Mouse (Mus musculus) C2C12 (cell line): ENCODE measurements around the gene Kyat1. TPM values are rescaled to one million over a fixed set of nuclear protein-coding genes. Genes with fewer than 3 reads are reported as not detected.

Source experiments
- H3K27me3 ChIP-seq: one replicate; pipeline ENCODE4 v1.6.1; 2011; ENCODE audit not compliant: control insufficient read depth, insufficient read depth, insufficient read length
- H3K36me3 ChIP-seq: one replicate; pipeline ENCODE4 v1.6.1; 2011; ENCODE audit not compliant: control insufficient read depth, insufficient read depth
- H3K4me3 ChIP-seq: one replicate; pipeline ENCODE4 v1.5.1; 2011; ENCODE audit warnings: mild to moderate bottlenecking, control low read depth; ENCODE audit not compliant: poor library complexity, insufficient read depth, severe bottlenecking
- H3K79me2 ChIP-seq: one replicate; pipeline ENCODE4 v1.6.1; 2011; ENCODE audit not compliant: control insufficient read depth, insufficient read depth
- H3K79me3 ChIP-seq: one replicate; pipeline ENCODE4 v1.6.1; 2011; ENCODE audit warnings: low read depth, control low read depth
- H3ac ChIP-seq: one replicate; pipeline ENCODE3; 2011; ENCODE audit warnings: low read depth; ENCODE audit not compliant: control insufficient read depth, insufficient read length
- CEBPB ChIP-seq: IDR thresholded peaks from one replicate; pipeline ENCODE4 v1.6.1; 2011; ENCODE audit warnings: low read depth, mild to moderate bottlenecking, control low read depth, moderate library complexity
- CTCF ChIP-seq: IDR thresholded peaks from one replicate; pipeline ENCODE4 v1.5.1; 2011; ENCODE audit not compliant: control insufficient read depth, insufficient read depth, insufficient read length
- FOSL1 ChIP-seq: IDR thresholded peaks from one replicate; pipeline ENCODE4 v1.8.0; 2011; ENCODE audit warnings: mild to moderate bottlenecking, low read length; ENCODE audit not compliant: poor library complexity, insufficient read depth, severe bottlenecking
- MAX ChIP-seq: IDR thresholded peaks from one replicate; pipeline ENCODE4 v1.6.1; 2011; ENCODE audit warnings: mild to moderate bottlenecking, control low read depth
- MYOD1 ChIP-seq: IDR thresholded peaks from one replicate; pipeline ENCODE4 v1.6.1; 2011; ENCODE audit warnings: low read depth; ENCODE audit not compliant: control insufficient read depth, insufficient read length
- MYOG ChIP-seq: IDR thresholded peaks from one replicate; pipeline ENCODE4 v1.6.1; 2011; ENCODE audit not compliant: control insufficient read depth, insufficient read length; ENCODE audit errors: extremely low read depth
- USF1 ChIP-seq: IDR thresholded peaks from one replicate; pipeline ENCODE4 v1.6.1; 2011; ENCODE audit warnings: low read depth, mild to moderate bottlenecking, control low read depth, moderate library complexity
- polyA plus RNA-seq: library from polyadenylated mRNA; unstranded; fragments of >200 nt; fragmentation: generic; extraction: Trizol; gene quantifications from one replicate; pipeline ENCODE4 v1.2.1, GENCODE M21; 2012; ENCODE audit warnings: missing spikeins

The Kyat1 gene
- polyA plus RNA-seq, 1 experiment = 2.7 TPM

DNA sequence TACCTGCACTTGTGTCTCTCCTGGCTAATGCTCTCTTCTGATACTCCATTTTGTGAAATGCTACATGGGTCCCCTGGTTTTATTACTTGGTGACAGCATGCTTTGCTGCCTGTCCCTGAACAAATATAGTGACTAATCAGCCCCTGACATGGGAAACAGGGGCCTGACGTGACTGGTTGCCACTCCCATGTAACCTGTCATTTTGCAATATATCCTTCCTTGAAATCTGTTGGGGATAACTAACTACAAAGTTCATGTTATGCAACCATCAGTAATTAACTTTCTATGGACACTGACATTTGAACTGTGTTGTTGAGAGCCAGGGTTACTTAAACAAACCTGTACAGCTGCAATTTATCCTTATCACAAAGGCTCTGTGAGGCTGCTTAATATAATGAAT is 5.7 kb downstream of the Kyat1 start:
- H3K4me3 ChIP-seq = no peak overlapping the region
- TF ChIP-seq MYOG (no peak), MYOD1 (no peak), CEBPB (no peak), CTCF (no peak), MAX (no peak), USF1 (no peak), FOSL1 (no peak)

DNA sequence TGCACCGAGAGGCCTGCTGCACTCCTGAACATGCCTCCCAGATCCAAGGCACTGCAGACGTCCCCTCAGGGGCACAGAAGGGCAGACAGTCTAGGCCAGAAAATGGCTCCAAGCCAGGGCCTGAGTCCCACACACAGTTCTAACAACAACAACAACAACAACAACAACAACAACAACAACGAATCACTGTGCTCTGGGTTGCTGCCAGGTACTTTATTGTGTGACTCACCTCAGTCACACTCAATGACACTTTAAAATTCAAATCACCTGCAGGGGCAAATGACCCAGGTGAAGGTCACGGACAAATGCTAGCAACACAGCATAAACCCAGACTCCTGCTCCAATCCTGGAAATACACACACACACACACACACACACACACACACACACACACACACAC is 7.6 kb downstream of the Kyat1 start:
- no peak overlapping the region for H3ac ChIP-seq
- H3K27me3 ChIP-seq = peaks cover 8% of the 10 kb centered on the region
- no peak for TF ChIP-seq MAX
- no peak for TF ChIP-seq CTCF
- no peak for TF ChIP-seq MYOG
- no peak for TF ChIP-seq CEBPB
- no peak for TF ChIP-seq USF1
- TF ChIP-seq FOSL1 = no peak
- H3K4me3 ChIP-seq = no peak overlapping the region
- H3K79me2 ChIP-seq = no peaks in the 10 kb centered on the region
- H3K36me3 ChIP-seq = no peaks in the 10 kb centered on the region
- no peaks in the 10 kb centered on the region for H3K79me3 ChIP-seq

More for the DNA sequence above, 5.7 kb downstream of the Kyat1 start:
- H3K79me2 ChIP-seq = no peaks in the 10 kb centered on the region
- no peaks in the 10 kb centered on the region for H3K36me3 ChIP-seq
- peaks cover 8% of the 10 kb centered on the region for H3K27me3 ChIP-seq
- H3ac ChIP-seq = no peak overlapping the region
- no peaks in the 10 kb centered on the region for H3K79me3 ChIP-seq

DNA sequence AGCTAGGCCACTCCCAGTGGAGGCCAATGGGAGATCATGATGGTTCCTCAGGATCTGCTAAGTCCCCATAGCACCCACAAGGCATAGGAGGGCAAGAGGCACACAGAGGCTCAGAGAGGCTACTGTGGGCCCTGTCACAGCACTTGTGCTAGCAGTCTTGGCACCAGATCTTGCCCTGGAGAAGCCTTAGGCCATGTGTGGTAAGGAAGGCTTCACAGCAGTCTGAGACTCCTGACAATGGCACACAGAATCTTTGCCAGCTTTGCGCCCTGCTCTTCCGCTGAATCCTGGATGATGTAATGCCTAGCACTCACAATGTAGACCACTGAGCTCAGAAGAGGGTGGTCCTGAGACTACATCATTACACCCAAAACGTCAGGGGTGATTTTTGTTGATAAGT is 11.0 kb downstream of the Kyat1 start:
- Histone ChIP-seq H3ac (no peak overlapping the region), H3K27me3 (peaks cover 8% of the 10 kb centered on the region), H3K36me3 (no peaks in the 10 kb centered on the region), H3K4me3 (no peak overlapping the region), H3K79me2 (no peaks in the 10 kb centered on the region), H3K79me3 (no peaks in the 10 kb centered on the region)
- TF ChIP-seq CTCF (no peak), MAX (no peak), MYOG (no peak), MYOD1 (no peak), USF1 (no peak), CEBPB (no peak), FOSL1 (no peak)

DNA sequence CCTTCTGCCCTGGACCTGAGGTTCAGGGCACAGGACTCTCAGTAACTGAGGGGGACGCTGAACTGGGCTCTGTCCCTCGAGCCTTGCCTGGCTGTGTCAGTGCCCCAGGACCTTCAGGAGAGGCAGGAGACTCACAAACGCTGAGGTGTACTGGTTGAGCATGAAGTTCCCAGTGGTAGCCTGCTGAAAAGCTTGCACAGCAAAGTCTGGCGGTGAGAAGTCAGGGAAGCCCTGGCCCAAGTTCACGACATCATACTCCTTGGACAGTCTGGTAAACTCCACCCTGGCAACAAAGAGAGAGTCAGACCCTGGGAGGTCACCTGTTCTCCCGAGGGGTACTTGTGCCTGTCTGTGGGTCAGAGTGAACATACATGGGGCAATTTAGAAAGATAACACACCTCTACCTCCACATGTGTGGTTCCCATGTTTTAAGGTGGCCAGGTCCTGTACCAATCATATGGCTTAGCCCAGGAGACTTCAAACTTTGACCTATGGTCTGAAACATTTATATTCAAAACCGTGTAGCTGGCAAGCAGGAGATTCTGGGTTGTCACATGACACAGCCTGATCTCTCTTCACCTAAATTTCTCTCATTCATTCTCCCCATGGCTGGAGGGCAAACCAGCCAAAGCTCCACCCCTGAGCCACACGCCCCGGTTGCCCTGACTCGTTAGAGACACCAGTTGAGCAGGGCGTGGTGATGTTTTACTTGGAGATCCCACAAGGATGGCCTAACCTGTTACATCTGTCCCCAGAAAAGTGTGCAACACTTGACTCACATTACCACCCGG is 13.7 kb downstream of the Kyat1 start:
- H3K36me3 ChIP-seq = no peaks in the 10 kb centered on the region
- no peaks in the 10 kb centered on the region for H3K79me2 ChIP-seq
- H3K4me3 ChIP-seq = no peak overlapping the region
- no peak for TF ChIP-seq CEBPB
- TF ChIP-seq CTCF = no peak
- H3K79me3 ChIP-seq = no peaks in the 10 kb centered on the region
- no peaks in the 10 kb centered on the region for H3K27me3 ChIP-seq
- H3ac ChIP-seq = no peak overlapping the region

DNA sequence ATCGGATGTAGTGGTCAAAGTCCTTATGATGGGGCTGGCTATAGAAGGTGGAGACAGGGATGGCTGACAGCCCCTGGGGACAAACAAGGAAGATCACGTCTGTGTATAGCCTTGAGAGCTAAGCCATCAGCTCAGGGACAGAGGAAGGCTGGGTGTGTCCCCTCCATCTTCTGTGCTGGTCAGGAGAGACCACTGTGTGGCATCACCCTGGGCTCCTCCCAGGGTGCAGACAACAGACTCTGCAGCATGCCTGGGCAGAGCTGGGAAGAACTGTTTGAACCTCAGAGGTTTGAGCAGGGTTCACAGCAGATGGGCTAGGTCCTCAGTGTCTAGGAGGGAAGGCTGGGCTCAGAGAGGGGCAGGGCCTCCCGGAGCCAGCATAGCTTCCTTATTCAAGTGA is 20.0 kb downstream of the Kyat1 start:
- no peaks in the 10 kb centered on the region for H3K36me3 ChIP-seq
- H3K79me3 ChIP-seq = no peaks in the 10 kb centered on the region
- TF ChIP-seq CTCF (no peak), MYOD1 (no peak), FOSL1 (no peak), MYOG (no peak), USF1 (no peak), CEBPB (no peak), MAX (no peak)
- no peak overlapping the region for H3ac ChIP-seq
- no peaks in the 10 kb centered on the region for H3K79me2 ChIP-seq
- no peaks in the 10 kb centered on the region for H3K27me3 ChIP-seq
- no peak overlapping the region for H3K4me3 ChIP-seq

DNA sequence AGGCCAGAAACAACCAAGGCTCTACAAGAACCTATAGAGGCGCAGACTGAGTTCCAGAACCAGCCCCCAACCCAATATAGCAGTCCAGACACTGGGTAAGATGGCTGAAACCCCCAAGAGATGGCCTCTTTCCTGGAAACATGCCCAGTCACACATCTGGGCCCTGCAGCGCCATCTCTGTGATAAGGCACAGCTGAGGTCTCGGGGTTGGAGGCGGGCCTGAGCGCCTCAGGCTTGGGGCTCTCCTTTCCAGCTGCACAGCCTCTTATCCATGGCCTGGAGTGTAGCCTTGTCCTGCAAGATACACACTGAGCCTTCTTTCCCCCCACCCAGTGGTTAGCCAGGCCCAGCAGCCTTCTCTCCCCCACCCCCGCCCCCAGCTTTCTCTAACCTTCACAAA is 20.4 kb downstream of the Kyat1 start:
- Histone ChIP-seq H3K27me3 (no peaks in the 10 kb centered on the region), H3K36me3 (no peaks in the 10 kb centered on the region), H3K79me3 (no peaks in the 10 kb centered on the region), H3K4me3 (no peak overlapping the region), H3ac (no peak overlapping the region), H3K79me2 (no peaks in the 10 kb centered on the region)
- TF ChIP-seq USF1 (no peak), MYOG (no peak), CTCF (no peak), MAX (no peak), CEBPB (no peak), FOSL1 (no peak), MYOD1 (no peak)
